Mouse (Mus musculus) fibroblast of lung, adult 2 months (primary cell): ENCODE data around the gene Foxo6.

ENCODE experiments used
- DNase-seq: peaks from one replicate; pipeline ENCODE4 v3.0.0-alpha.2; 2011; ENCODE audit warnings: low read depth

Foxo6 gene

DNA sequence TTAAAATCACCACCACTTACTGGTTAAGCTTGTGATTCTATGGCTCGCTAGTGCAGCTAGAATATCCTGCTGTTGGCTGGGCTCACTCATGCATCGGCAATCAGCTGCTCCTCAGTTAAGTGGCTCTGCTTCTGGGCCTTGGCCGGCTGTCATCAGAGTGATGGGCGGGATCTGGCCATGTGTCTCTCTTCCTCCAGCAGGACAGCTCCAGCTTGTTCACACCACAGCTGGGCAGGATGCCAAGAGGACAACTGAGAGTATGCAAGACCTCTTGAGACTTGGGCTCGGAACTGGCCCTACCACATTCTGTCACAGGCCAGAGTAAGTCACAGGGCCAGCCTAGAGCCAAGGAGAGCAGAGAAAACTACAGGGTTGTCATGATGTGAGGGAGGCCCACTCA, 39.7 kb downstream of the Foxo6 start:
- DNase-seq: no peak

DNA sequence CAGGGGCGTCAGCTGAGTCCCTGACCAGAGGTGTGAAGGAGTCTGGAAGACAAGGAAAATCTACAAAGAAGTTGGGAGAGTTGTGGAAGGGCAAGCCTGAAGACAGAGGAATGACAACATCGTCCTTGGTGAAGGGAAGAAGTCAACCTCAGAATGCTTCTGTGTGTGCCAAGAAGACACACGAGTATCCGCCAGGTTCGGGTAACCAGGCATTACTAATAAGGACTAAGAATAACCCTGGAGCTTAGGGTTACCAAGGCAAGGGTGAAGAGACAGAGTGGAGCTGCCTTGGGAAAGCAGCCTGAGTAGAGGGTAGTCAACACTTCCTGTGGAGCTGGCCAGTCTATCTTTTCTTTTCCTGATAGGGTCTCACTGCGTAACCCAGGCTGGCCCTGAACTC, 41.1 kb downstream of the Foxo6 start:
- DNase-seq: no peak

DNA sequence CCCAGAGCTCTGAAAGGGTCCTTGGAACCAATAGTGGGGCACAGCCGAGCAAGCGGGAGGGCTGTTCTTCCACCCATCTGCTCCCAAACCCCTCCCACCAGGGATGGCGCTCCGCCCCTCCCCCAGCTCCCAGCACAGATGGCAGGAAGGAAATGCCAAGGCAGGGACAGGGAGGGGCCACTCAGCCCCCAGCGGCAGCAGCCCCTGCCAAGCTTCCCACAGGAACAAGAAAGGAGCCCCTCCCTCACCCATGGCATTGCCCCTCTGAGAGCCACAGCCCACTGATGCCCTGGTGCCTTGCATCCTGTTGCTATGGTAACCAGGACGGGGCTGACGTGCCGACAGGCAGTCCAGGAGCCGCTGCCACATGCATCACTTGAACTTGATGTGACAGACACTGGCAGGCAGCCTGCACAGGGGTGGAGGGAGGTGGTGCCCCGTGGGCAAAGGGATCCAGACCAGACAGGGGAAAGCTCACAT, 44.3 kb downstream of the Foxo6 start:
- DNase-seq: no peak

DNA sequence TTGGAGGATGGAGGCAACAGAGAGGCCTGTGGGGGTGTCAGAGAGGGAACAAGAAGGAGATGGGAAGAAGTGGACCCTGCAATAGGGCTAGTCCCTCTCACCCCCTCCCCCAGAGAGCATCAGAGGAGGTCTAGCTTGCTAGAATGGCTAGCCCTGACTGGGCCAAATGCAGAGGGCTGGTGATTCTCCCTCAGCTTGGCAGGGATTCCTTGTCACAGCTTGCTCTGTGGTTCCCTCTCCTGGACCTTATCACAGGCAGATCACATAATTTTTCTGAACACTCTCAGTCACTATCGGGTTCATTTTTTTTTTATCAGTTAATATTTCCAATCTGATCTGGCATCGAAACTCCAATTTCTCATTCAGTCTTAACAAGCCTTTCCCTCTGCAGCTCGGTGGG, 46.0 kb downstream of the Foxo6 start:
- DNase-seq: no peak

DNA sequence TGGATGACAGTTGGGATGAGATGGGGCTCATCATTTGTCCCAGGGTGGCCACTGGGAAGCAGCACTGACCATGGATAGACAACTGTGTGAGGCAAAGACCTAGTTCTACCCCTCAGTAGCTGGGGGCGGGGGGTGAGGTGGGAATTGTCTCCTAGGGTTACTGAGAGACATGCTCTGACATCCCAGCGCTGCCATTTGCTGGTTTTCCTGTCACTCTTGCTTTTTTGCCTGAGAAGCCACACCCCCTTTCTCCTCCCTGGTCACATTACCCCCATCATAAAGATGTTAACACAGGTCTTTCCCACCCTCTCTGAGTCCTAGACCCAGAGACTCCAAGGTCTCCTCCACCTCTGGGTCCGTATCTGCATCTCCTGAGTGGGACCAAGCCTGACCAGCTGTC, 47.7 kb downstream of the Foxo6 start:
- no peak for DNase-seq

DNA sequence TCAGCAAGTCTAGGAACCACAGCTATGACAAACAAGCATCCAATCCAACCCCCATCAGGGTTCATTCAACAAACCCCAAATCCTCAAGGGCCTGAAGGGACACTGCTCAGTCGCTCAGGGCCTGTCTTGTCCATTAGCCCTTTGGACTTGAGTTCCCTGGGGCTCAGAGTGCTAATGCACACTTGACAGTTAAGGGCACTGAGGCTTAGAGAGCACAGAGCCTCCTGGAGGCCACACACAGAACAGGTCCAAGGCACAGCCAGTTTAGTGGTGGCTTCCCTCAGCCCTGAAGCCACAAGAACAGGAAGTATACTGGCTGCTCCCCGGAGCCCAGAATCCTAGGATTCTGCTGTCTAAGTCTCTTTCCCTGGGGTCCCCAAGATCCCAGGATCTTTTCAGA, 53.9 kb downstream of the Foxo6 start:
- DNase-seq: no peak

DNA sequence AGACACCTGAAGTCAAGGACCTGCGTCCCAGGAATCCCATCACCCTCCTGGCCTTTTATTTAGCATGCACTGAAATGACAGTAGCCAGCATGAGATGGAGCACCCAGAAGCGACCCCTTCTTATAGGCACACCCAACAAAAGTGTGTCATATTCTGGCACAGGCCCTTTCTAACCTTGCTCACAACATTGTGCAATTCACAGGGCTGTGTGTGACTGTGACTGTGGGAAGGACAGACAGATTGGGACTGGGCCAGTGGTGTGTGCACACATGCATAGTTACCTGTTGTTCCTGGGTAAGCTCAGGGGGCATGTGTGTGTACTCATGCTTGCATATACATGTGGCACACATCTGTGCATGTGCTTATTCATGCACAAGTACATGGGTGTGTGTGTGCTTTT, 54.6 kb downstream of the Foxo6 start:
- DNase-seq: no peak

DNA sequence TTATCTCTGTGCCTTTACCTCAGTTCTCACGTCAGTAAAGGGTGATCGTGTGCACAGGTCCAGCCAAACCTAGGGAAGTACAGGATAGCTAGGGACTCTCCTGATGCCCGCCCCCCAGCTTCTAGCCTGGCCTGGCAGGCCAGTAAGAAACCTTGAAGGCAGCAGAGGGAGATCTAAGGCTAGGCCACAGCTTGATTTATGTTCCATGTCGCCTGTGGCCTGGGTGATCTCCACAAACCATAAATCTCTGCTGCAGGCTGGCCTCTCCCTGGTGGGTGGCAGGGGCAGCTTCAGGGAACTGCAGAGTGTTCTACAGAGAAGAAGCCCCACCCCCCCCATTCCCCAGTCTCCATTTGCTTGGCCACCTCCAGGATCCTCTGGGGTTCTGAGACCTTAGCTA, 55.2 kb downstream of the Foxo6 start:
- no peak for DNase-seq

DNA sequence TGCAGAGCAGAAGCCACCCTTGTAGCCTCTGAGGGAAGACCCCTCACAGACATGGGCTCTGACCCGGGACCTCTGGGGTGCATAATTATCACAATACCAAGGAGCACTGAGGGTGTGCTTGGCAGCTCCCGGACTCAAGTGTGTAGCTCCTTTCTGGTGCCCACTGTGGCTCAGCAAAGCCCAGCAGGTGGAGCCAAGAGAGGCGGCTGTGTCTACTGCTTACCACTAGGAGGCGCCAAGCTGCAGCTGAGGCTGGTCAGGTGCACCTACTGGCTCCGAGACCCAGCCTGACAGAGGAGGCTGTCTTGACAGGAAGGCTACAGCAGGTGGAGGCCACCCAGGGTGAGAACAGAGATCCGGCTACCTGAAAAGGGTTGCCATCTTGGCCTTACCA, 56.9 kb downstream of the Foxo6 start:
- DNase-seq: no peak

DNA sequence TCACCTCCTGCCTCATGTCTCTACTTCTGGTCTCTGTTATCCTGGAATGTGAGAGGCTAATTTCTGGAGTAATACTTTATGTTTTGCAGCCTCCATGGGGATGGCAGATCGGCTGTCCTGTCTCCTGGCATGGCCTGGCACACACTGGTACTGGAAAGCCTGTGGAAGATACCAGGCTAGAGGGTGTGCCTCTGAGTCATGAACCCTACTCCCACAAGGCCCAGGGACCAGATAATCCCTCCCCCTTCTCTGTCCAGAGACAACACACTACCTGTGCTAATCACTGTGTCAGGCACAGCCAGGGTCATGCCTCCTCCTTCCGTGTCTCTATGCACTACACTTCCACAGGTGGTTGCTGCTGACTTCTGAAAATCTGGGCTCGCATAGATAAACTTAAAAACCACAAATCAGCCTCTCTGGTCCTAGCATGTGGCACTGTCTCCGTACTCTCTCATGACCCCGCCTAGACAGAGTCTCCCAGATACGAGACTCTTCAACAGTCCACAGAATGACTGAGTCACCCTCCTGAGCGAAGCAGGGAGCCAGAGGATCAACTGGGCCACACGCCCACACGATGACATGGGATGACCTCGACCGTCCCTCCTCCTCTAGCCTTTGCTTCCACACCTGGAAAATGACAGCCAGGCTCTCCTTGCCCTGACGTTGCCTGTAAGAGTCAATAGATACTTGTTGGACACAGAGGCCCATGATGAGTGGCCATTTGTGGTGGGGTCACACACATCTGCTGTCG, 57.5 kb downstream of the Foxo6 start:
- DNase-seq: no peak

DNA sequence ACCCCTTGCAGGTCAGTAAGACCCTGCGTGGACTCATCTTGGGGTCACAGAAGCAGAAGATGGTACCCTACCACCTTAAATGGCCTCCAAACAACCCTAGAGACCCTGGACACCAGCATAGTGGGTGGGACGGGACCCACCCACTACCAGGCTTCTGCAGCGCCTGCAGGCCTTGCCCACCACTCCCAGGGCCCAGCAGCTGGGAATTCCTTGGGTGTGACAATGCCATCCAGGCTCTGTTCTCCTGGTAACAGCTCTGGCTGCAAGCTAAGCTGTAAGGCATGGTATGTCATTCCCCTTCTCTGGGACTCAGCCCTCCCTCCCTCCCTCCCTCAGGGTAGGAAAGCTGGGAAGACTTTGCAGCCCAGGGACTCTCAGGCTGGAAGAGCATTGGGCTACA, 58.5 kb downstream of the Foxo6 start:
- DNase-seq: no peak

DNA sequence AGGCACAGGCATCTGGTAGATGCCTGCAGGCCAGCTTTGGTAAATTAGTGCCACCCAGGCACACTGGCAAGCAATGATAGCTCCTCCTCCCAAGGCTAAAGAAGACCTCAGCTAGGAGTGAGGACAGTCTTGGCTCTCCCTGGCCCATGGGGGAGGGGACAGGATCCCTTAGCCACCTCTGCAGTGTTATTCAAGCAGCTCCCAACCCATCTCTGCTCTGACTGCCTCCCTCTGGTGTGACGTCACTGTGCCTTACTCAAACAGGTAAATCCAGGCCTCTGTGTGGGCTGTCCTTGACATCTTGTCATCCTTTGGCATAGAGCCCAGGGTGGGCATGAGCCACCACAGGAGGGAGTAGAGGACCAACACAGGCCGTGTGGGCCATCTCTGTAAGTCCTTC, 59.9 kb downstream of the Foxo6 start:
- DNase-seq: no peak

DNA sequence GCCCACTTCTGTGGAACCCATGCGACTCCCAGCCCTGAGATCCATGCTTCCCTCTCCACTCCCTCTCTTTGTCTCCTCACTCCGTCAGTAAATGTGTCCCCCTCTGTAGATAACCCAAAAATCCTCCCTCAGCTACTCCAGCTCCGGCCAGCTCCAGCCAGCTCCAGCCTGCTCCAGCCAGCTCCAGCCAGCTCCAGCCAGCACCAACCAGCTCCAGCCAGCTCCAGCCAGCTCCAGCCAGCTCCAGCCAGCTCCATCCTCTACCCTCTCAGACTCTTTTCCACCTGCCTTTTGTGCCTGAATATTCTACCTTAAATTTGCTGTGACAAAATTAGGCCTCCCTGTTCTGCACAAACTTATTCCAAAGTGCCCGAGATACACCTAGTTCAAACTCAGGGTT, 60.5 kb downstream of the Foxo6 start:
- DNase-seq: no peak

DNA sequence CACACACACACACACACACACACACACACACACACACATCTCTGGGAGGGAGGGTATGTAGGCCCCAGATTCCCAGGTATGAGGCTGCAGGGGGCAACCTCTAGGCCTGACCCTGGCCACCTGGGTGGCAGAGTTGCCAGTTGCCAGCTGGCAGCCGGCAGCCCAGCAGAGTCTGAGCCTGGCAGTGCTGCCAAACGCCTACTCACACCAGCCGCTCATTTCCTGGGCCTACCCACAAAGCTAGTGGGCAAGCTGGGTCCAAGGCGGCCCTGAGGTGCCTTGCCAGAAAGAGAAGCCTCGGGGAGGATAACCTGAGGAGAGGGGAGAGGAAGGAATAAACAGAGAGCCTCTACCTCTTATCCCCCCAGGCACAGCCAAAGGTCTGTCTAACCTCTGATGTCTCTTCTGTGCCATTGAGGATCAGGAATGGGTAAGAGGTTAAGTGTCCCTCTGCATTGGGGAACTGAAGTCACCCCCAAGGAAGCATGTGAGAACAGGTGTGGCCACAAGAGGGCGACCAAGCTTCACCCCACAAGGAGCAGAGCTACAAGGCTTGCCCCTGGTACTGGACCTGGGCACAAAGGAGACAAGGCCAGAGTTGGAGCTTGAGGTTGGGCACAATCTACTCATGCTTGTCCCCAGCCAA, 61.9 kb downstream of the Foxo6 start:
- peak; percentile 65 for DNase-seq

DNA sequence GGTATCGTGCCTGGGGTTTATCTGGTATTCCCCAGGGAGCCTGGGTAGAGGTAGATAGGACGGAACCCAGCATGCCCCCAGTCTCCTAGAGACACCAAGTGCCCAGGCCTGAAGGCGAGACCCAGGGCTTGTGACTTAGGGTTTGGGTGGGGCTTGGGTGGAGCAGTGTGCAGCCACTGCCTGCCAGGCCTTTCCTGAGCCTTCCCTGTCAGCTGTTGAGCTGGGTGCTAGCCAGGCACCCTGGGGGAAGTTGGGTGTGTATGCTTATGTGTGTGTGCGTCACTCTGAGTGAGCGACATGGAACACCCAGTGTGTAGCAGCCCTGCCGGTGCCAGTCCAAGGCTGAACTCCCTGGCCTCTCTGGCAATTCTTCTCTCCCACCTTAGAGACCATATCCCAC, 63.3 kb downstream of the Foxo6 start:
- no peak for DNase-seq

DNA sequence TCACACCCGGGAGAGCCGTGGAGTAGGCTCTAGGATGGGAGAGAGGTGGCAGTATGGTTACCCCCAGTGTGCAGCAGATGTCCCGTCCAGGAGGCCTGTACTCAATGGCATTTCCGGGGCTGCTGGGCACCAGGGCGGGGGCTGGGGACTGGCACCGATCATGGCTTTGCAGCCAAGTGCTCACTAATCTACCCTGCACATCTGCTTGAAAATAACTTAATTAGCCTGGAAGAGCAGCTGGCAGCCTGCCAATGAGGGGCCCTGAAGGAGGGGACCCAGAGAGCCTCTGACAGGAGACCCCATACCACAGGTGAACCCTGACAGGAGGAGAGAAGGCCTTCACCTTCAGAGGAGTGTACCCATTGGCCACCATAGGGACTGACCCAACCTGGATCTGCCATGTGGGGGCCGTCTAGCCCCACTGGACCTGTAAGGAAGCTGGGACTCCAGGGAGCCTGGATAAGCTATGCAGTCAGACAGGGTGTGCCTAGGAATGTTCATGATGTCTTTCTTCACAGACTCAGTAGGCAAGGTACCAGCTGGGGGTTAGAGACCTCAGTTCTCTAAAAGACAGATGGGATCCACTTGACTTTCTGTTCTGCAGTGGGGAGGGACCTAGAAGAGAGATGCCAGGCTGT, 63.9 kb downstream of the Foxo6 start:
- no peak for DNase-seq

DNA sequence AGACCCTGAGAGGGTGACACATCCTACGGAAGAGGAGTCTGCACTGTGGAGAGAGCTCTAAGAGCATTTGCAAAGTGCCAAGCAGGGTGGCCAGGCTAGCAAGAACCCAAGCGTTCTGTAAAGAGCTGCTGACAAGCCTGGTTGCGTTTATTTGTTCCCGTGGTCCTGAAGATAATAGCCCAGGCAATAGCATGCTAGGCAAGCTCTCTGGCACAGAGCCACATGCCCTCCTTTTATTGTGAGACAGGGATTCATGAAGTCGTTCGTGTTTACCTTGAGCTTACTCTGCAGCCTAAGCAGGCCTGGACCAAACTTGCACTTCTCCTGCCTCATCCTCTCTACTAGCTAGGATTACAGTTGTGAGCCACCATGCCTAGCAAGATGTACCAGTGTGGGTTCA, 65.4 kb downstream of the Foxo6 start:
- no peak for DNase-seq

DNA sequence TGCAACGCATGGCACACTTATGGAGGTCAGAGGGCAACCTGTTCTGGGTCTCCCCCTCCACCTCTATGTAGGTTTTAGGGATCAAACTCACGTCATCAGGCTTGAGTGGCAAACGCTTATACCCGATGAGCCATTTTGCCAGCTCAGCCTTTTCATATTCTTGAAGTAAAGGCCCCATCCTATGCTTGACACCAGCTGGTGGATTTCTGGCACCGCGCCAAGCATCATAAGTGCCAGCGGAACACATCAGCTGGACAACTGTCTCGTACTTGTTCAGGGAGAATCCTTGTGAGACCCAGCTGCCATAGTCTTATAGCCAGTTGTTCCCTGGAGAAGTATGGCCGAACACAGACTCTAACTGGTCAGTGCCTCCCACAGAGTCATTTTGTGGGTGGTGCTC, 68.3 kb downstream of the Foxo6 start:
- DNase-seq: no peak
